In genomic region chr5:138920156-138920845, GRCm38 (mm10) we compare ENCODE assay signal across 7 mouse cellular contexts.
DNase-seq lines count a peak whose midpoint lies in the region; ATAC-seq and TF ChIP-seq lines count a peak whose summit lies in the region.

No protein-coding gene starts in this region.

- in situ Hi-C loops in Patski (cut with MboI; ENCODE audit: low pct_unique_long_range_greater_than_20kb), result no loop called here

- no peak overlapping the region for H3K9ac ChIP-seq in intestine, postnatal 0 days (ENCODE audit: low read depth, low read length)

- H3K4me1 ChIP-seq in intestine, postnatal 0 days (replicated peaks; ENCODE audit: control insufficient read depth, insufficient read depth, low read length), result no peaks in the 10 kb centered on the region

- 70% methylated on average over 7 of the region's 7 CpGs for WGBS in intestine, postnatal 0 days

- POLR2A ChIA-PET in Patski (lab: Charles Lee), result no interaction called here

- intact Hi-C loops in left cerebral cortex, postnatal 25 days (cut with DNase I), result no loop called here

- H3K36me3 ChIP-seq in intestine, postnatal 0 days (ENCODE audit: control insufficient read depth, insufficient read depth), result no peaks in the 10 kb centered on the region

- ATAC-seq in Patski, result peak; percentile 24
- no peak for ATAC-seq in intestine, postnatal 0 days

- TF ChIP-seq CTCF in Patski (IDR thresholded peaks at IDR 0.05), result no peak
- TF ChIP-seq CTCF in intestine, postnatal 0 days (IDR thresholded peaks at IDR 0.05; ENCODE audit: low read depth), result peak; percentile 6; the same call in 1 of the 2 replicates

- no peaks in the 10 kb centered on the region for H3K9me3 ChIP-seq in intestine, postnatal 0 days (ENCODE audit: control insufficient read depth)

- DNase-seq in Patski (ENCODE audit: low read depth, low spot score), result no peak
- DNase-seq in adrenal gland, postnatal 10 days, result peak; percentile 83
- DNase-seq in frontal cortex, adult 2 months (ENCODE audit: extremely low spot score in 1 of 2, low spot score in 1 of 2), result peak; percentile 37 to 65
- DNase-seq in left cerebral cortex, postnatal 25 days (ENCODE audit: low spot score in 2 of 2), result peak; percentile 39 to 64
- peak; percentile 64 for DNase-seq in right cerebral cortex, postnatal 4 days
- no peak for DNase-seq in embryo, embryonic 10 days (ENCODE audit: low spot score)

- CTCF ChIA-PET in Patski (lab: Charles Lee), result interaction anchor here (1.0 to 1.4 kb wide), 2 partner anchors 8 to 63 kb away, joined by 3 to 4 read pairs; no protein-coding TSS in a partner anchor

- H3K4me2 ChIP-seq in intestine, postnatal 0 days (replicated peaks; ENCODE audit: low read depth), result no peak overlapping the region

- no peak overlapping the region for H3K27ac ChIP-seq in intestine, postnatal 0 days (ENCODE audit: low read depth, low read length)

- no peaks in the 10 kb centered on the region for H3K27me3 ChIP-seq in Patski
- no peaks in the 10 kb centered on the region for H3K27me3 ChIP-seq in intestine, postnatal 0 days (replicated peaks; ENCODE audit: control insufficient read depth, insufficient read depth, low read length)

- no peak overlapping the region for H3K4me3 ChIP-seq in intestine, postnatal 0 days (ENCODE audit: low read depth, low read length)

Comparison
In these comparisons a context has a peak if more than half of its experiments do, and no peak if none do; other contexts are left out.
1. DNase-seq: peak in adrenal gland, postnatal 10 days (single experiment), frontal cortex, adult 2 months (2 of 2), left cerebral cortex, postnatal 25 days (2 of 2) and right cerebral cortex, postnatal 4 days (single experiment); none in Patski (single experiment) and embryo, embryonic 10 days (single experiment).